ENCODE assay signal across 16 mouse cellular contexts in the genomic region with DNA sequence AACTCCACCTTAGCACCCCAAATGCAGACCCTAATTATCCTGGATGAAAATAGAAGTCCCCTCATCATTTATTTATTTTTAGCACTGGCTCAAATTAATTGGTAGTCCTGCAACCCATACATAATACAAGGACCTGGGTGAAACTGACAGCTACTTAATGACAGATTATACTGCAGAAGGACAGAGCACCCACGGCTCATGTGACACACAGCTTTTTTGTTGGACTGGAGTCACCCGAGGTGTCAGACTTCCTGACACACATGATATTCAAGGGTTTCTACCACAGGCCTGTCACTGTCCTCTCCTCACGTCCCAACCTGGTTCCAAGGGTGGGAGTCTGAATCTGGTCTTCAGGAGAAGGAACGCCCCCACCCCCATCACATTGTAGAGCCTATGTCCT.
DNase-seq lines count a peak whose midpoint lies in the region; TF ChIP-seq lines count a peak whose summit lies in the region.
"Had no signal": no experiment of that assay in that cellular context is flagged by ENCODE, and none has a peak within 500 bp of the region (broad histone marks: within the 10 kb centered on the region; RNA-seq: fewer than 3 reads in every experiment).

No protein-coding gene starts in this region.

- DNase-seq in heart, adult 11 months = peak; percentile 86
- no peak for DNase-seq in heart, postnatal 10 days
- DNase-seq in thymus, adult 2 months = no peak
- DNase-seq in thymus, adult 18-20 months = no peak
- peak; percentile 69 for DNase-seq in 416B (ENCODE audit: low read depth)
- DNase-seq in yolk sac, embryonic 10.5 days (ENCODE audit: low spot score) = no peak
- DNase-seq: adrenal gland, postnatal 10 days; cerebellum, adult 11 months; cerebellum, adult 9-10 months; cerebellum, postnatal 25 days; gastrocnemius, postnatal 10 days had no signal

- 40% methylated on average over 4 of the region's 4 CpGs for WGBS in thymus, adult 2 months

- H3K36me3 ChIP-seq in thymus, adult 2 months (ENCODE audit: control insufficient read depth, insufficient read depth, low read length) = no peaks in the 10 kb centered on the region
- peaks cover 5% of the 10 kb centered on the region for H3K36me3 ChIP-seq in megakaryocyte, embryonic 14.5 days (replicated peaks; ENCODE audit: low read length)
- H3K36me3 ChIP-seq: embryonic facial prominence, embryonic 13.5 days; forebrain, embryonic 12.5 days; hindbrain, embryonic 13.5 days had no signal

- no peaks in the 10 kb centered on the region for H3K27me3 ChIP-seq in thymus, adult 2 months (ENCODE audit: control insufficient read depth, insufficient read depth, low read length)
- H3K27me3 ChIP-seq in megakaryocyte, embryonic 14.5 days (replicated peaks) = no peaks in the 10 kb centered on the region
- H3K27me3 ChIP-seq: embryonic facial prominence, embryonic 13.5 days; forebrain, embryonic 12.5 days; heart, embryonic 12.5 days; hindbrain, embryonic 13.5 days had no signal

- peaks cover 22% of the 10 kb centered on the region for H3K4me1 ChIP-seq in thymus, adult 2 months (replicated peaks; ENCODE audit: control insufficient read depth, insufficient read depth, low read length)
- H3K4me1 ChIP-seq in megakaryocyte, embryonic 14.5 days = peaks cover 55% of the 10 kb centered on the region
- H3K4me1 ChIP-seq: embryonic facial prominence, embryonic 13.5 days; forebrain, embryonic 12.5 days had no signal

- TF ChIP-seq POLR2A in thymus, adult 2 months (IDR thresholded peaks at IDR 0.05; ENCODE audit: control insufficient read depth, extremely low read depth, insufficient read depth, low read length, poor library complexity) = no peak

- peaks cover 7% of the 10 kb centered on the region for H3K9me3 ChIP-seq in megakaryocyte, embryonic 14.5 days
- H3K9me3 ChIP-seq: embryonic facial prominence, embryonic 13.5 days; forebrain, embryonic 12.5 days; hindbrain, embryonic 13.5 days had no signal

- intact Hi-C loops in heart, postnatal 10 days (cut with DNase I) = no loop called here

- H3K4me3 ChIP-seq in thymus, adult 2 months (ENCODE audit: control insufficient read depth, insufficient read depth, low read length) = no peak overlapping the region
- H3K4me3 ChIP-seq in megakaryocyte, embryonic 14.5 days (replicated peaks) = peak overlapping the region; percentile 62
- H3K4me3 ChIP-seq: embryonic facial prominence, embryonic 13.5 days; forebrain, embryonic 12.5 days; heart, embryonic 12.5 days; hindbrain, embryonic 13.5 days had no signal

- H3K27ac ChIP-seq in thymus, adult 2 months (ENCODE audit: control insufficient read depth, insufficient read depth, low read length) = peak overlapping the region; percentile 77; the same call in 1 of the 2 replicates
- H3K27ac ChIP-seq: embryonic facial prominence, embryonic 13.5 days; forebrain, embryonic 12.5 days; hindbrain, embryonic 13.5 days had no signal

- TF ChIP-seq CTCF in thymus, adult 2 months (IDR thresholded peaks at IDR 0.05; ENCODE audit: borderline replicate concordance, control insufficient read depth, extremely low read depth, insufficient read depth, low read length, poor library complexity) = no peak

Comparison
In these comparisons a context has a peak if more than half of its experiments do, and no peak if none do; other contexts are left out.
1. DNase-seq: peak in heart, adult 11 months (single experiment) and 416B (single experiment); none in heart, postnatal 10 days (0 of 2), thymus, adult 2 months (single experiment), thymus, adult 18-20 months (0 of 2) and yolk sac, embryonic 10.5 days (single experiment).